Mouse (Mus musculus) hindbrain, embryonic 16.5 days (tissue): ENCODE data around the gene Ifitm10. TPM values are rescaled to one million over a fixed set of nuclear protein-coding genes. Genes with fewer than 3 reads are reported as not detected.
"Not testable (repeated sequence)": the region's sequence is repeated elsewhere in the genome, so short reads cannot be mapped to it uniquely, and the experiment has no call there.

Source experiments
- ATAC-seq: fragments of 200-750 bp; cut with Nextera tagmentation; 2 replicates; pipeline ENCODE4 v1.8.0; 2017; ENCODE audit warnings: moderate TSS enrichment, moderate library complexity
- H3K27ac ChIP-seq: fragments of 300-500 bp; sonication (generic); 2 replicates; pipeline ENCODE4 v1.5.1; 2014; ENCODE audit warnings: low read depth, mild to moderate bottlenecking, control low read depth, low read length, moderate library complexity
- H3K27me3 ChIP-seq: fragments of 300-500 bp; sonication (generic); replicated peaks from 2 replicates; pipeline ENCODE4 v1.6.1; 2014; ENCODE audit warnings: low read length; ENCODE audit not compliant: control insufficient read depth, insufficient read depth
- H3K36me3 ChIP-seq: fragments of 300-500 bp; sonication (generic); 2 replicates; pipeline ENCODE4 v1.6.1; 2014; ENCODE audit warnings: mild to moderate bottlenecking, low read length, moderate library complexity, mixed read lengths; ENCODE audit not compliant: control insufficient read depth, insufficient read depth
- H3K4me1 ChIP-seq: fragments of 300-500 bp; sonication (generic); 2 replicates; pipeline ENCODE4 v1.6.1; 2014; ENCODE audit warnings: low read depth, low read length; ENCODE audit not compliant: control insufficient read depth, insufficient read depth
- H3K4me2 ChIP-seq: fragments of 300-500 bp; sonication (generic); 2 replicates; pipeline ENCODE4 v1.6.1; 2014; ENCODE audit warnings: mild to moderate bottlenecking, low read length, control low read depth, moderate library complexity
- H3K4me3 ChIP-seq: fragments of 300-500 bp; sonication (generic); 2 replicates; pipeline ENCODE4 v1.5.1; 2014; ENCODE audit warnings: mild to moderate bottlenecking, low read length, control low read depth, moderate library complexity
- H3K9ac ChIP-seq: fragments of 300-500 bp; sonication (generic); 2 replicates; pipeline ENCODE4 v1.6.1; 2014; ENCODE audit warnings: low read depth, mild to moderate bottlenecking, control low read depth, low read length, moderate library complexity
- H3K9me3 ChIP-seq: fragments of 300-500 bp; sonication (generic); 2 replicates; pipeline ENCODE4 v1.6.1; 2014; ENCODE audit warnings: mild to moderate bottlenecking, low read length, moderate library complexity; ENCODE audit not compliant: control insufficient read depth
- WGBS: fragments of 180-500 bp; shearing (Covaris S2); extraction: QIAGEN DNeasy Blood & Tissue Kit; methylation state at CpG from one replicate; pipeline ENCODE4 v1.1.7; 2014; 5-methylcytosine and 5-hydroxymethylcytosine counted together
- polyA plus RNA-seq: library from polyadenylated mRNA; unstranded; fragments of >200 nt; fragmentation: Nextera tagmentation; extraction: Ambion mirVana; gene quantifications from 2 replicates; pipeline ENCODE4 v1.2.1, GENCODE M21; 2015

The Ifitm10 gene
- polyA plus RNA-seq, 1 experiment from 2014 or later: 14.9 TPM

- no peak overlapping the region for H3K4me3 ChIP-seq
- no peaks in the 10 kb centered on the region for H3K4me1 ChIP-seq
- no peak for ATAC-seq
- no peak overlapping the region for H3K9ac ChIP-seq
- H3K27me3 ChIP-seq: no peaks in the 10 kb centered on the region
- H3K9me3 ChIP-seq: no peaks in the 10 kb centered on the region
- no peaks in the 10 kb centered on the region for H3K36me3 ChIP-seq
- no peak overlapping the region for H3K27ac ChIP-seq
- no peak overlapping the region for H3K4me2 ChIP-seq
- WGBS: 95% methylated on average over 8 of the region's 8 CpGs
These were observed 35.1 kb upstream of the Ifitm10 start for GRCm38 (mm10) chr7:142408686-142409085.

- H3K27me3 ChIP-seq: no peaks in the 10 kb centered on the region
- no peak overlapping the region for H3K4me3 ChIP-seq
- H3K36me3 ChIP-seq: no peaks in the 10 kb centered on the region
- no peaks in the 10 kb centered on the region for H3K4me1 ChIP-seq
- WGBS: 73% methylated on average over 4 of the region's 4 CpGs
- no peaks in the 10 kb centered on the region for H3K9me3 ChIP-seq
- no peak overlapping the region for H3K9ac ChIP-seq
- H3K27ac ChIP-seq: no peak overlapping the region
- no peak for ATAC-seq
- H3K4me2 ChIP-seq: no peak overlapping the region
These were observed 34.4 kb upstream of the Ifitm10 start for GRCm38 (mm10) chr7:142407935-142408334.

- WGBS: 76% methylated on average over 5 of the region's 5 CpGs
These were observed 31.6 kb upstream of the Ifitm10 start for GRCm38 (mm10) chr7:142405134-142405533.

GRCm38 (mm10) chr7:142403591-142403990 is 30.0 kb upstream of the Ifitm10 start:
- Histone ChIP-seq H3K27me3 (no peaks in the 10 kb centered on the region), H3K27ac (no peak overlapping the region), H3K4me2 (no peak overlapping the region), H3K9ac (no peak overlapping the region), H3K36me3 (no peaks in the 10 kb centered on the region), H3K9me3 (no peaks in the 10 kb centered on the region), H3K4me1 (no peaks in the 10 kb centered on the region), H3K4me3 (no peak overlapping the region)
- no peak for ATAC-seq
- 87% methylated on average over 4 of the region's 4 CpGs for WGBS

More at GRCm38 (mm10) chr7:142405134-142405533, 31.6 kb upstream of the Ifitm10 start:
- H3K9ac ChIP-seq, H3K4me1 ChIP-seq, H3K4me2 ChIP-seq, H3K27ac ChIP-seq, H3K27me3 ChIP-seq, H3K9me3 ChIP-seq, H3K36me3 ChIP-seq, ATAC-seq, H3K4me3 ChIP-seq: not testable (repeated sequence)

GRCm38 (mm10) chr7:142400750-142401142 is 27.2 kb upstream of the Ifitm10 start:
- Histone ChIP-seq H3K27ac (no peak overlapping the region), H3K9ac (no peak overlapping the region), H3K36me3 (no peaks in the 10 kb centered on the region), H3K4me1 (no peaks in the 10 kb centered on the region), H3K4me3 (no peak overlapping the region), H3K4me2 (no peak overlapping the region), H3K9me3 (no peaks in the 10 kb centered on the region), H3K27me3 (no peaks in the 10 kb centered on the region)
- WGBS: 48% methylated on average over 7 of the region's 7 CpGs
- no peak for ATAC-seq

GRCm38 (mm10) chr7:142400112-142400749 is 26.7 kb upstream of the Ifitm10 start:
- no peak for ATAC-seq

GRCm38 (mm10) chr7:142399250-142399649 is 25.7 kb upstream of the Ifitm10 start:
- no peak for ATAC-seq
- Histone ChIP-seq H3K4me1 (no peaks in the 10 kb centered on the region), H3K36me3 (no peaks in the 10 kb centered on the region), H3K9ac (no peak overlapping the region), H3K9me3 (no peaks in the 10 kb centered on the region), H3K4me3 (no peak overlapping the region), H3K27me3 (no peaks in the 10 kb centered on the region), H3K27ac (no peak overlapping the region), H3K4me2 (no peak overlapping the region)
- WGBS: 78% methylated on average over 1 of the region's 1 CpGs

More at GRCm38 (mm10) chr7:142400112-142400749, 26.7 kb upstream of the Ifitm10 start:
- Histone ChIP-seq H3K36me3 (no peaks in the 10 kb centered on the region), H3K9me3 (no peaks in the 10 kb centered on the region), H3K9ac (no peak overlapping the region), H3K4me2 (no peak overlapping the region), H3K4me1 (no peaks in the 10 kb centered on the region), H3K27me3 (no peaks in the 10 kb centered on the region), H3K27ac (no peak overlapping the region), H3K4me3 (no peak overlapping the region)
- WGBS: 69% methylated on average over 7 of the region's 7 CpGs

GRCm38 (mm10) chr7:142398052-142398451 is 24.5 kb upstream of the Ifitm10 start:
- Histone ChIP-seq H3K9ac (no peak overlapping the region), H3K4me1 (no peaks in the 10 kb centered on the region), H3K27me3 (no peaks in the 10 kb centered on the region), H3K9me3 (no peaks in the 10 kb centered on the region), H3K4me2 (no peak overlapping the region), H3K36me3 (no peaks in the 10 kb centered on the region), H3K4me3 (no peak overlapping the region), H3K27ac (no peak overlapping the region)
- ATAC-seq: no peak
- WGBS: 72% methylated on average over 2 of the region's 2 CpGs

GRCm38 (mm10) chr7:142396611-142397010 is 23.1 kb upstream of the Ifitm10 start:
- Histone ChIP-seq H3K27ac (no peak overlapping the region), H3K9ac (no peak overlapping the region), H3K9me3 (no peaks in the 10 kb centered on the region), H3K36me3 (no peaks in the 10 kb centered on the region), H3K27me3 (no peaks in the 10 kb centered on the region), H3K4me3 (no peak overlapping the region), H3K4me1 (no peaks in the 10 kb centered on the region), H3K4me2 (no peak overlapping the region)
- WGBS: 95% methylated on average over 1 of the region's 1 CpGs
- no peak for ATAC-seq
